Mouse (Mus musculus) G1E (cell line): ENCODE measurements at regions not wholly inside any gene's neighbourhood (a gene's known extent, or its start where the extent isn't known, plus 50 kb on each side); places are given as distances from the start of the nearest gene placed in this dataset.

ENCODE experiments used
- ATAC-seq: 2 replicates; pipeline ENCODE4 v1.8.0; 2016; ENCODE audit warnings: mild to moderate bottlenecking; ENCODE audit not compliant: insufficient number of reproducible peaks, poor library complexity, low FRiP score, severe bottlenecking; ENCODE audit errors: extremely low read depth
- DNase-seq: peaks from one replicate; pipeline ENCODE4 v3.0.0; 2012; ENCODE audit warnings: low spot score
- H3K27me3 ChIP-seq: 2 replicates; pipeline ENCODE4 v1.6.1; 2012; ENCODE audit warnings: mild to moderate bottlenecking, low read length, inconsistent platforms; ENCODE audit not compliant: insufficient read depth
- H3K36me3 ChIP-seq: replicated peaks from 2 replicates; pipeline ENCODE3; 2012; ENCODE audit warnings: mild to moderate bottlenecking, inconsistent platforms
- H3K4me1 ChIP-seq: 2 replicates; pipeline ENCODE4 v1.6.1; 2012; ENCODE audit warnings: low read depth, low read length, inconsistent platforms, mixed read lengths; ENCODE audit not compliant: insufficient read depth
- H3K4me3 ChIP-seq: 2 replicates; pipeline ENCODE4 v1.5.1; 2012; ENCODE audit warnings: low read depth, mild to moderate bottlenecking, inconsistent platforms, low read length, moderate library complexity, mixed read lengths
- H3K9me3 ChIP-seq: replicated peaks from 2 replicates; pipeline ENCODE4 v1.6.1; 2012; ENCODE audit warnings: inconsistent platforms
- CTCF ChIP-seq: IDR thresholded peaks from 2 replicates; pipeline ENCODE4 v1.5.1; 2012; ENCODE audit warnings: low read depth, low read length, inconsistent platforms, mixed read lengths
- GATA1 ChIP-seq: IDR thresholded peaks from 2 replicates; pipeline ENCODE4 v1.6.1; 2012; ENCODE audit warnings: borderline replicate concordance, low read length, inconsistent platforms, mixed read lengths
- GATA2 ChIP-seq: IDR thresholded peaks from 2 replicates; pipeline ENCODE4 v1.6.1; 2012; ENCODE audit warnings: low read depth, low read length, inconsistent platforms, borderline replicate concordance
- POLR2AphosphoS5 ChIP-seq: IDR thresholded peaks from 2 replicates; pipeline ENCODE4 v1.6.1; 2012; ENCODE audit warnings: low read depth, low read length, inconsistent platforms; ENCODE audit not compliant: insufficient replicate concordance
- TAL1 ChIP-seq: conservative IDR thresholded peaks from 2 replicates; pipeline ENCODE4 v1.6.1; 2012; ENCODE audit warnings: low read depth, low read length, inconsistent platforms, mixed read lengths

DNA sequence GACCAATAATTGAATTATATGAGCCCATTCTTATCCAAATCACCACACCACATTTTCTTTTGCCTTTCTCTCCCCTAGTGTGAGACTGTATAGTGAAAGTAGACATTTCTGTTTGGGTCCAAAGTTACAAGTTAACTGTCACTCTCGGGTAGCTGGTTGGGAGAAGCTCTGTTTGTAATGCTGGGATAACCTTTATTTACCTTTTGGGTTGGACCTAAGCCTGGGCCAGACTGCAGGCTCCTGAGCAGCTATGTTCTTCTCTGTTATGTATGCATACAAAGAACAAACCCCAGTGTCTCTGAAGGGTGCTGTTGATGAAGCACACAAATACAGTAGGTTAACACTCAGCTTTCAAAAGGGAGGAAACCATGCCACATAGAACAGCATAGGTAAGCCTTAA lies 373.9 kb upstream of the Tshz3 start:
- DNase-seq (no peak), ATAC-seq (no peak)
- Histone ChIP-seq H3K36me3 (no peaks in the 10 kb centered on the region), H3K27me3 (no peaks in the 10 kb centered on the region), H3K9me3 (peaks cover 48% of the 10 kb centered on the region), H3K4me1 (no peaks in the 10 kb centered on the region), H3K4me3 (no peak overlapping the region)
- TF ChIP-seq CTCF = no peak
- no peak for TF ChIP-seq GATA1
- no peak for TF ChIP-seq GATA2
- no peak for TF ChIP-seq TAL1
- no peak for TF ChIP-seq POLR2AphosphoS5

DNA sequence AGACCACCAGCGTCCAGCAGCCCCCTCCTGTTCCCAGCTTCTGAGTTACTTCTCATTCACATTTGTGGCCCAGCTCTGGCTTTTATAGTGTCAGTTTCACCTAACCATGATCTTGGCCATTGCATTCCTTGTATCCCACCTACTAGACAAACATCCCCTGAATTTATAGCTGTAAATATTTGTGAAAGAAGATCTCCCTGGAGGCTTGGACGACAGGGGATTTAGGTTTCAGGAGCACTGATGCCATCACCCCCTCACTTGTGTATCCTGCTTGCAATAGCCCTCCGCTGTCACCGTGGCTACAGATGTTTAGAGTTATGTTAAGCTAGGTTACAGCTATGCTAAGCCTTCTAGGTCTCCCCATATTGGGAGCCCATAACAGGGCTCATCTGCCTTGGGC lies 375.7 kb upstream of the Tshz3 start:
- H3K4me3 ChIP-seq = no peak overlapping the region
- no peak for DNase-seq
- no peaks in the 10 kb centered on the region for H3K27me3 ChIP-seq
- TF ChIP-seq POLR2AphosphoS5 = no peak
- no peak for TF ChIP-seq GATA1
- TF ChIP-seq GATA2 = no peak
- TF ChIP-seq TAL1 = no peak
- TF ChIP-seq CTCF = no peak
- H3K9me3 ChIP-seq = peaks cover 47% of the 10 kb centered on the region
- H3K36me3 ChIP-seq = no peaks in the 10 kb centered on the region
- H3K4me1 ChIP-seq = no peaks in the 10 kb centered on the region
- no peak for ATAC-seq

DNA sequence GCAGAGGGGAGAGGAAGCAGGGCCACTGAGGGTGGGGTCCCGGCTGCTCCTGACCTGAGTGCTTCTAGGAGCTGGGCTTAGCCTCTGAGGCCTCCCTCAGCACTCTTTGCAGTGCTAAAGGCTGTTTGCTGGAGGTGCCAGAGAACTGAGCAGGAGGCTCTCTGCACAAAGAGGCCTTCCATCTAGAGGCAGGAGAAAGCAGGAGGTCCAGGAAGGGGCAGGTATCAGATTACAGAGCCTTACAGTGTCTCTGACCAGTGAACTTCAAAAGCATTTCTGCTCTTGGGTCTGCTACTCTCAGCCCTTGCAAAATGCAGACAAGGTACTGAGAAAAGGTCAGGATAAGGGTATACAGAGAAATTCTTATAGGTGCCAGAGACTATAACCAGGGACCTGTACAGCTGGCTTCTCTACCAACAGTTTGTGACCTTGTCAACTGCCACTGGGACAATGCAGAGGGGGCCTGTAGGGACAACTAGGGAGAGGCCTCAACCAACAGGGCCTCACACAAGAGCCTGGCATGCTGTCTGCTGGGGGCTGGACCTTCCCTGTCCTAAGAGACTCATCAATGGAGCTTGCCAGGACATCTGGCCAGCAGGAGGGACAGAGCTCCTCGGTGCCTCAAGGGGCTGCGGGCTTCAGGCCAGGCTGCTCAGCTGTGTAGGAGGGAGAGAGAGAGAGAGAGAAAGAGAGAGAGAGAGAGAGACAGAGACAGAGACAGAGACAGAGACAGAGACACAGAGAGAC lies 380.3 kb upstream of the Tshz3 start:
- H3K27me3 ChIP-seq = no peaks in the 10 kb centered on the region

DNA sequence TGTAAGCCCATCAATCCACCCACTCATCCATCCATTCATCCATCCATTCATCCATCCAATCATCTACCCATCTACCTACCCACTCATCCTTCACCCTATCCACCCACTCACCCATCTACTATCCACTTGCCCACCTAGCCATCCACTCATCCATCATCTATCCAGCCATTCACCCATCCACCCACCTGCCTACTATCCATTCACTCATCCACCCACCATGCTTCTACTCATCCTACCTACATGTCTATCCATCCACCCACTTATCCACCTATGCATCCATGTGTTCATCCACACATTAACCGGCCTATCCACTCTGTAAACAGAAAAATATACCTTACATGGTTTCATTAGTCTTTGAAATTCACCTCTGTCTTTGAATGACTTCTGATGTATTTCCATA lies 384.2 kb upstream of the Tshz3 start:
- ATAC-seq = no peak
- Histone ChIP-seq H3K27me3 (no peaks in the 10 kb centered on the region), H3K4me1 (no peaks in the 10 kb centered on the region), H3K4me3 (no peak overlapping the region), H3K36me3 (no peaks in the 10 kb centered on the region), H3K9me3 (peaks cover 66% of the 10 kb centered on the region)
- DNase-seq = no peak
- TF ChIP-seq GATA1 = no peak
- no peak for TF ChIP-seq CTCF
- TF ChIP-seq TAL1 = no peak
- no peak for TF ChIP-seq POLR2AphosphoS5
- TF ChIP-seq GATA2 = no peak

More for the DNA sequence above, 380.3 kb upstream of the Tshz3 start:
- ATAC-seq = no peak
- DNase-seq = no peak
- H3K4me3 ChIP-seq = no peak overlapping the region; the same call in 1 of the 2 replicates
- H3K4me1 ChIP-seq = no peaks in the 10 kb centered on the region
- peaks cover 54% of the 10 kb centered on the region for H3K9me3 ChIP-seq
- no peaks in the 10 kb centered on the region for H3K36me3 ChIP-seq
- no peak for TF ChIP-seq TAL1
- no peak for TF ChIP-seq GATA1
- no peak for TF ChIP-seq CTCF
- TF ChIP-seq GATA2 = no peak
- TF ChIP-seq POLR2AphosphoS5 = no peak

DNA sequence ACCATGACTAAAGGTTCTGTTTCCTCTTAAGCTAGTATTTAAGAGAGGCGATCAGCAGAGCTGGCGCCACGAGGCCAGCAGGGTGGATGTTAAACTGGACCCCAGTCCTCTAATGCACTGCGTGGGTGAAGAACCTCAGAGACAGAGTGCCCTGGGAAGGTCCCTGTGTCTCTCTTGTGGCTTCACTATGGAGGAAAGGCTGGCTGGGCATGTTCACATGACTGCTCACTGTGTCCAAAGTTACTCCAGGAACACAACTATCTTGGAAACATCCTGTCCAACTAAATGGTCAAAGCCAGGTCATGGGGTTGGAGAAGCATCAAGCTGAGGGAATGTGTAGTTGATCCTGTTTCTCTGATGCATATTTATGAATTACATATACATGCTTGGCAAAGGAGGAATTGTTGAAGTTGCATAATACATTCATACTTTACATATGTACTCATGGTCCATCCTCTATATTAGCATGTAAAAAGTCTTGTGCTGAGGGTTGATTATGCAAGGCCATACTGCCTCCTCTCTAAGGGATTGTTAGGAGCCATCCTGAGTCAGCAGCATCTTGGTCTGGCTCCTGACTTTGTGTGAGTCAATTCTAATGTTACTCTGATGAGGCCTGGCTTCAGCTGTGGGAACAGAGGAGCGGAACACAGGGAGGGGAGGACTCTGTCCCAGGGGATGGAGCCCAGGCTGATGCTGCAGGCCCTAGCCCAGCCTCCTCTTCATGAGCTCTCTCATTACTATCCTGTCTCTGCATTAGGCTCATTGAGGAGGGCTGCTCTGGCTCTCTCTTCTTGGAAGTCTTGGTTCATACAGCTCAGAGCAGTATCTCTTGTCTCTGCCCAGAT lies 387.9 kb upstream of the Tshz3 start:
- Histone ChIP-seq H3K4me3 (no peak overlapping the region), H3K9me3 (peaks cover 61% of the 10 kb centered on the region), H3K4me1 (no peaks in the 10 kb centered on the region), H3K36me3 (no peaks in the 10 kb centered on the region), H3K27me3 (no peaks in the 10 kb centered on the region)
- DNase-seq (no peak), ATAC-seq (no peak)
- TF ChIP-seq GATA2 = no peak
- no peak for TF ChIP-seq TAL1
- TF ChIP-seq GATA1 = no peak
- no peak for TF ChIP-seq POLR2AphosphoS5
- TF ChIP-seq CTCF = no peak

DNA sequence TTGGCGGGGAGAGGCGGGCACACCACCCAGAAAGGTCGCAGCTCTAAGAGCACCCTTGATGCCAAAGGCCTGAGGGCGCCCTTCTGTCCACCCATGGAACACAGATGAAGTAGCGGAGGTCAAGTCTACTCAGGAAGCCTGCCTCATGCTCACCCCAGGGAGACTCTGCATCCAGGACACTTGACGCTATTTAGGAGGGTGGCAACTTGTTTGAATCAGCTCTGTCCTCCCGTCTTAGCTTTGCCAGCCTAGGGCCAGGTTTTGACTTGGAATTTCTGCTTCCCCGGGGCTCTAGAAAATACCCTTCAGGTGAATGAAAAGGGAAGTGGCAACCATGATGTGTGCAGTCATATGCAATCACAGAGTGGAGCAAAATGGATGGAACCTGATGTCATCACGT lies 389.2 kb upstream of the Tshz3 start:
- H3K27me3 ChIP-seq = no peaks in the 10 kb centered on the region
- peaks cover 59% of the 10 kb centered on the region for H3K9me3 ChIP-seq
- H3K4me1 ChIP-seq = no peaks in the 10 kb centered on the region
- H3K36me3 ChIP-seq = no peaks in the 10 kb centered on the region
- no peak overlapping the region for H3K4me3 ChIP-seq
- DNase-seq (no peak), ATAC-seq (no peak)
- TF ChIP-seq TAL1 (no peak), POLR2AphosphoS5 (no peak), GATA1 (no peak), GATA2 (no peak), CTCF (no peak)
